Mouse (Mus musculus) kidney, embryonic 14.5 days (tissue): Measurements from ENCODE around the gene Slc30a9. TPM values are rescaled to one million over a fixed set of nuclear protein-coding genes. Genes with fewer than 3 reads are reported as not detected.

Experiments
- ATAC-seq: fragments of 200-750 bp; cut with Nextera tagmentation; 2 replicates; pipeline ENCODE4 v1.8.0; 2017; ENCODE audit warnings: moderate number of reproducible peaks, mild to moderate bottlenecking, moderate TSS enrichment, moderate library complexity; ENCODE audit not compliant: low FRiP score, low TSS enrichment
- H3K27ac ChIP-seq: fragments of 300-500 bp; sonication (generic); 2 replicates; pipeline ENCODE4 v1.5.1; 2014; ENCODE audit warnings: low read depth, mild to moderate bottlenecking, low read length, moderate library complexity, mixed read lengths
- H3K27me3 ChIP-seq: fragments of 300-500 bp; sonication (generic); 2 replicates; pipeline ENCODE4 v1.6.1; 2014; ENCODE audit warnings: mild to moderate bottlenecking, low read length; ENCODE audit not compliant: control insufficient read depth, insufficient read depth
- H3K36me3 ChIP-seq: fragments of 300-500 bp; sonication (generic); 2 replicates; pipeline ENCODE4 v1.6.1; 2014; ENCODE audit warnings: low read length, mixed read lengths; ENCODE audit not compliant: control insufficient read depth, insufficient read depth
- H3K4me1 ChIP-seq: fragments of 300-500 bp; sonication (generic); 2 replicates; pipeline ENCODE4 v1.6.1; 2014; ENCODE audit warnings: low read length, mixed read lengths; ENCODE audit not compliant: control insufficient read depth, insufficient read depth
- H3K4me2 ChIP-seq: fragments of 300-500 bp; sonication (generic); replicated peaks from 2 replicates; pipeline ENCODE4 v1.6.1; 2014; ENCODE audit warnings: low read depth, mild to moderate bottlenecking, low read length
- H3K4me3 ChIP-seq: fragments of 300-500 bp; sonication (generic); 2 replicates; pipeline ENCODE4 v1.5.1; 2014; ENCODE audit warnings: mild to moderate bottlenecking, low read length
- H3K9ac ChIP-seq: fragments of 300-500 bp; sonication (generic); 2 replicates; pipeline ENCODE4 v1.6.1; 2014; ENCODE audit warnings: low read depth, mild to moderate bottlenecking, low read length, moderate library complexity
- H3K9me3 ChIP-seq: fragments of 300-500 bp; sonication (generic); 2 replicates; pipeline ENCODE4 v1.6.1; 2016; ENCODE audit warnings: low read length; ENCODE audit not compliant: control insufficient read depth
- WGBS: fragments of 180-500 bp; shearing (Covaris S2); extraction: QIAGEN DNeasy Blood & Tissue Kit; methylation state at CpG from one replicate; pipeline ENCODE4 v1.1.7; 2014; 5-methylcytosine and 5-hydroxymethylcytosine counted together
- polyA plus RNA-seq: library from polyadenylated mRNA; unstranded; fragments of >200 nt; fragmentation: Nextera tagmentation; extraction: Ambion mirVana; gene quantifications from 2 replicates; pipeline ENCODE4 v1.2.1, GENCODE M21; 2014

Gene Slc30a9
- polyA plus RNA-seq, 1 experiment from 2014 or later, result 128 TPM

DNA sequence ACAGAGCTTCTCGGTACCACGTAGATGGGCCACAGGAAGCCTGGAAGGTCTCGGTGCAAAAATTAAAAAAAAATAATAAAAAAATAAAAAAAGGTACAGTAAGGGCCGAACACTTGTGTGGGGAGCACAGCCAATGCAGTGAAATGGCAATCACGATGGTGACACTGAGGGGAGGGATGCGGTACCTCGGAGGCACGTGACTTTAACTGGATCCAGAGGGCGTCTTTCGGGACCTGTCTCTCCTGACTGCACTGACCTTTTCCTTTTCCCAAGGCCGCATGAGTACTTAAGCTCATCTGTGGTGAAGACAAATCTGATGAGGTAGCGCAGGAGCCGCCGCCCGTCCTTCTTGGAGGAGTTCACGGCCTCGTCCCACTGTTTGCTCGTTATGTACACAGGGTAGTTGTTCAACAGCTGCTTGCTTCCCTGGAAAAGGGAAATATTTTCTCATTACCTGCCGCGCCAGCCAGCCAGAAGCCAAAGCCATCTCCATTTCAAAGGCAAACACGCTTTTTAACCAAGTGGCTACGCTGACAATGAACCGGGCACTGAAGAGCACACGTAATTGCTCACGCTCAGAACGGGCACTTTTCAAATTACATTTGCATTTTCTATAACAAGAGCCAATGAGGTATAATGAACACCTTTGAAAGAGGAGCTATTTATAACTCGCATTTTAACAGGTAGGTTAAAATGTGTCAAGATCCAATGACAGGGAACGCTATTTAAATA is 93.3 kb downstream of the Slc30a9 start:
- H3K4me2 ChIP-seq, result peak overlapping the region; percentile 26

DNA sequence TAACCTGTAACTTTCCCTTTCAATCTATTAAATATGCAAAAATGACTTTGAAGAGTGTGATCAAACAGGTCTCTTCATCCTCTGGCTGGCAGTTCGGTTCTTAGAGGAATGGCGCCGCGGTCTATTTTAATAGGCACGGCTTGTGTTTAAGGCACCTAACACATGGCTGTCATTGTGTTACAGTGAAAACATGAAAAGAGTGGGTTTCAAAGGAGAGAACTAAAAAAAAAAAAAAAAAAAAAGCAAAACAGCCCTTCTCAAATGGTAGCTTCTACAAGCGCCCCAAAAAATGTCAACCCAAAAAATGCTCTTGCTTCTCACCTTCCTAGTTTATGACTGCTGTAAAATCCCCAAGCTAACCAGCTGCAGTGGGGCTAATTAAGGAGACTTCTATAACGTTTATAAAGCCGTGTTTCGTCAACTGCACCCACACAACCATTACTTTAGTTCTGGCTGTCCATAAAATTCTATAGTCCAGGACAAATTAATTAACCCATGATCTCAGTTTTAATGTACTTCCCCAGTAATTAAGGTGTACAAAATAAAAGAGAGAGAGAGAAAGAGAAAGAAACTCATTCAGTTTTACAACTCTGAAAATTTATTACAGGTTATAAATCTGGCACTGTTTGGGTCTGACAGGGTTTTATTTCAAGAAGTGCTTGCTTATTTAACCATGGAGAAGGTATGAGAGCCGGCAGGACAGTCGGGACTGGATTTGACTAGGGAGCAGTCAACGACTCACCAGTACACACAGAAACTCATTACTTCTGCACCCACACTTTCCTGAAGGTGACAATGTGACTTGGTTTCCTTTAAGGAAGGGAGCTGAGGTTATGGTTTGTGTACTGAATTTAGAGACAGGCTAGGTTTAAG is 94.1 kb downstream of the Slc30a9 start:
- Histone ChIP-seq H3K9me3 (0 out of 2 replicates have a peak, but pooled peaks cover 2% of the 10 kb centered on the region), H3K27ac (no peak overlapping the region), H3K4me1 (0 out of 2 replicates have a peak, but pooled peaks cover 15% of the 10 kb centered on the region), H3K27me3 (no peaks in the 10 kb centered on the region), H3K4me3 (no peak overlapping the region), H3K36me3 (peaks cover 17% of the 10 kb centered on the region; the same call in 1 of the 2 replicates), H3K4me2 (peak overlapping the region; percentile 45), H3K9ac (no peak overlapping the region)
- 22% methylated on average over 12 of the region's 12 CpGs for WGBS
- ATAC-seq, result peak; percentile 75; the same call in 1 of the 2 replicates

More for the DNA sequence above, 93.3 kb downstream of the Slc30a9 start:
- 0 out of 2 replicates have a peak, but pooled peaks cover 15% of the 10 kb centered on the region for H3K4me1 ChIP-seq
- no peak overlapping the region for H3K27ac ChIP-seq
- H3K27me3 ChIP-seq, result no peaks in the 10 kb centered on the region
- no peak overlapping the region for H3K4me3 ChIP-seq
- 0 out of 2 replicates have a peak, but pooled peaks cover 2% of the 10 kb centered on the region for H3K9me3 ChIP-seq
- 44% methylated on average over 28 of the region's 28 CpGs for whole genome bisulfite sequencing
- ATAC-seq, result no peak
- H3K36me3 ChIP-seq, result peaks cover 17% of the 10 kb centered on the region; the same call in 1 of the 2 replicates
- no peak overlapping the region for H3K9ac ChIP-seq

DNA sequence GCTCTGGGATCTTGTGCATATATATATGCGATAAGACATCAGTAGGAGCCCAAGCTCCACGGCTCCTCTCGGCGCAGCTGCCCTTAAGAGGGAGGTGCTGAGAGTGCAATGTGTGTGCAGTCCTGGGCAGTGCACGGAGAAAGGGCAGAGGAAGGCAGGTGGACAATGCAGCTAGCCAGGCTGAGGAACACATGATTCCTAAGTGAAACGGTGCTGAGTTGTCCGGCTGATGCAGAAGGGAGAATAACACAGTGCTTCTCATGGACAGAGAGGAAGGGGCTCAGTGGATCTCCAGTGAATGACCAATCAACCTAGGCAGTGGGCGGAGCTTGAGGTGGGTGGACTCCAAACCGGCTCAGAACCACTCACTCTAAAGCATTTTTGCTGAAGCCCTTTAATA is 94.9 kb downstream of the Slc30a9 start:
- Histone ChIP-seq H3K4me1 (0 out of 2 replicates have a peak, but pooled peaks cover 15% of the 10 kb centered on the region), H3K9me3 (0 out of 2 replicates have a peak, but pooled peaks cover 2% of the 10 kb centered on the region), H3K4me3 (peak overlapping the region; percentile 11; the same call in 1 of the 2 replicates), H3K4me2 (peak overlapping the region; percentile 45), H3K9ac (no peak overlapping the region), H3K27ac (no peak overlapping the region), H3K36me3 (peaks cover 19% of the 10 kb centered on the region; the same call in 1 of the 2 replicates), H3K27me3 (no peaks in the 10 kb centered on the region)
- peak; percentile 71 for ATAC-seq
- 21% methylated on average over 9 of the region's 9 CpGs for WGBS

DNA sequence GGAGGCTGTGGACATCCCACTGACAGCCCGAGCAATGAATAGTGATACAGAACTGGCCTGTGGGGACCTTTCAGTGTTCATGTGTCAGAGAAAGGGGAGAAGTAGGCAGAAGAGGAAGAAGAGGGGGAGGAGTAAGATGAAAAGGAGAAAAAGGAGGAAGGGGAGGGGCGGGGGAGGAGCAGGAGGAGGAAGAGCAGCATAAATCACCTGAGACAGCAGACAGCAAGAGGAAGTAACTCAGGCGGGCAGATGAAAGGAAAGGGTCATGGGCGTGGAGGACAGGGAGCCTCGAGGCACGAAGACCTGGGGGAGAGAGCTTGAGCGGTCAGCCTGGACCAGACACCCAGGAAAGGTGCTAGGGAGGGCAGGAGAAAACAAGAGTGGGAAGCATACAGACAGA is 97.6 kb downstream of the Slc30a9 start:
- H3K9ac ChIP-seq, result no peak overlapping the region
- H3K27ac ChIP-seq, result no peak overlapping the region
- 0 out of 2 replicates have a peak, but pooled peaks cover 15% of the 10 kb centered on the region for H3K4me1 ChIP-seq
- 0 out of 2 replicates have a peak, but pooled peaks cover 2% of the 10 kb centered on the region for H3K9me3 ChIP-seq
- H3K27me3 ChIP-seq, result no peaks in the 10 kb centered on the region
- H3K36me3 ChIP-seq, result peaks cover 5% of the 10 kb centered on the region; the same call in 1 of the 2 replicates
- H3K4me3 ChIP-seq, result no peak overlapping the region
- WGBS, result 17% methylated on average over 7 of the region's 7 CpGs
- H3K4me2 ChIP-seq, result no peak overlapping the region
- ATAC-seq, result peak; percentile 30; the same call in 1 of the 2 replicates

DNA sequence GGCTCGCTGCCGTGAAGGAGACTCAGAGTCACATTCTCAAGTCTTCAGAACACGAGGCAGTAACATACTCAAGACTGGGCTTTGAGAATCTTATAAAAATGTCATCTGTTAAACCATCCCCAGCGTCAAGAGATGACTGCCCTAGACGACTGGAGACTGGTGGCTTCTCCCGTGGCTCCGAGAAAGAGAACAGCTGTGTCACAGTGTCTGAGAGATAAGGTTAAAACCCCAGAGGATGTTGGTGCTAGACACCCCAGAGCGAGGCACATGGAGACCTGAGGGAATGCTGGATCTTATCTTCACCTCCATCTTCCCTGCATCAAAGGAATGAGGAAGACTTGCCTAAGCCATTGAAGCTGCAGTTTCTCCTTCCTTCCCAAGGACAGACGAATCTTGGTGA is 98.2 kb downstream of the Slc30a9 start:
- no peaks in the 10 kb centered on the region for H3K27me3 ChIP-seq
- H3K36me3 ChIP-seq, result peaks cover 5% of the 10 kb centered on the region; the same call in 1 of the 2 replicates
- H3K9me3 ChIP-seq, result 0 out of 2 replicates have a peak, but pooled peaks cover 2% of the 10 kb centered on the region
- no peak for ATAC-seq
- H3K27ac ChIP-seq, result no peak overlapping the region
- 0 out of 2 replicates have a peak, but pooled peaks cover 14% of the 10 kb centered on the region for H3K4me1 ChIP-seq
- no peak overlapping the region for H3K4me2 ChIP-seq
- WGBS, result 67% methylated on average over 9 of the region's 9 CpGs
- H3K4me3 ChIP-seq, result no peak overlapping the region
- H3K9ac ChIP-seq, result no peak overlapping the region

Other genes with a start within 250 kb of the Slc30a9 start
- gene Phox2b, start 207.7 kb upstream of the Slc30a9 start, polyA plus RNA-seq, result not detected in 2 replicates
- 90.9 and 109 TPM in 2 replicates for gene Tmem33, start 46.4 kb upstream of the Slc30a9 start, polyA plus RNA-seq
- gene Bend4, start 121.4 kb downstream of the Slc30a9 start, polyA plus RNA-seq, result 9.7 and 11.6 TPM in 2 replicates